Mouse (Mus musculus): ENCODE data around the gene Lamc1. TPM values are rescaled to one million over a fixed set of nuclear protein-coding genes. Genes with fewer than 3 reads are reported as not detected.

The Lamc1 gene
- polyA plus RNA-seq, 1 experiment from 2014 or later = 73.8 TPM

Other genes with a start within 250 kb of the Lamc1 start
- gene Lamc2, start 146.3 kb downstream of the Lamc1 start, polyA plus RNA-seq (2015; fragmentation: Nextera tagmentation; extraction: Ambion mirVana) = 8.8 and 15.1 TPM in 2 replicates
- 0.11 and 0.26 TPM in 2 replicates for gene Shcbp1l, start 92.4 kb upstream of the Lamc1 start, polyA plus RNA-seq (2015; fragmentation: Nextera tagmentation; extraction: Ambion mirVana)
- gene Dhx9, start 154.9 kb upstream of the Lamc1 start, polyA plus RNA-seq (2015; fragmentation: Nextera tagmentation; extraction: Ambion mirVana) = 16.0 and 17.6 TPM in 2 replicates
- 4.9 and 6.8 TPM in 2 replicates for gene Npl, start 217.3 kb upstream of the Lamc1 start, polyA plus RNA-seq (2015; fragmentation: Nextera tagmentation; extraction: Ambion mirVana)